Mouse (Mus musculus) G1E (cell line): ENCODE measurements around the gene Cep55.

Experiments used
- CTCF ChIP-seq: IDR thresholded peaks from 2 replicates; pipeline ENCODE4 v1.5.1; 2012; ENCODE audit warnings: low read depth, low read length, inconsistent platforms, mixed read lengths
- GATA1 ChIP-seq: IDR thresholded peaks from 2 replicates; pipeline ENCODE4 v1.6.1; 2012; ENCODE audit warnings: borderline replicate concordance, low read length, inconsistent platforms, mixed read lengths
- GATA2 ChIP-seq: IDR thresholded peaks from 2 replicates; pipeline ENCODE4 v1.6.1; 2012; ENCODE audit warnings: low read depth, low read length, inconsistent platforms, borderline replicate concordance
- TAL1 ChIP-seq: conservative IDR thresholded peaks from 2 replicates; pipeline ENCODE4 v1.6.1; 2012; ENCODE audit warnings: low read depth, low read length, inconsistent platforms, mixed read lengths

DNA sequence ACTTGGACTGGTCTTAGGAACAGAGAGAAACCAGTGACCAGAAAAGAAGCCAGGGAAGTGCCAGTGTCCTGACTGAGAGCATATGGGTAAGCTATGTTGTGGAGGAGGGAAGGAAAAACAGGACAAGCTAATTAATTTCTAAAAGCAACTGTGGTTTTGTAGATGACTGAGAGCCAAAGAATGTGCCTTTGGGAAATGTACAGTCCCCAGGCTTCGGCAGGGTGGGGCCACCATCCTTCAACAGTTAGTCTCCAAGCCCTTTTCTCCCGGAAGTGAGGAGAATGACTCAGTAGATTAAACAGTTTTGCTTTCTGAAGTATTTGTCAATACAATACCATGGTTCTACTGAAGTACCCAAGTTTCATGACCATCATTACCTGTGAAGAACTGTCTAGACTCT, 16.5 kb upstream of the Cep55 start:
- TF ChIP-seq CTCF (no peak), GATA1 (no peak), GATA2 (no peak), TAL1 (no peak)
